In genomic region chr1:85933226-85933625, GRCm38 (mm10) we compare ENCODE assay signal across 10 mouse cellular contexts. TPM values are rescaled to one million over a fixed set of nuclear protein-coding genes. Genes with fewer than 3 reads are reported as not detected.
DNase-seq lines count a peak whose midpoint lies in the region; ATAC-seq and TF ChIP-seq lines count a peak whose summit lies in the region.
"Had no signal": no experiment of that assay in that cellular context is flagged by ENCODE, and none has a peak within 500 bp of the region (broad histone marks: within the 10 kb centered on the region; RNA-seq: fewer than 3 reads in every experiment).

No protein-coding gene starts in this region.

- no peak for DNase-seq in kidney, postnatal 0 days (ENCODE audit: low spot score)
- no peak for DNase-seq in kidney, adult 2 months
- DNase-seq in limb, embryonic 14.5 days (ENCODE audit: low spot score), result no peak
- no peak for DNase-seq in cerebellum, adult 8-10 months
- DNase-seq in ovary, postnatal 10 days (ENCODE audit: low spot score), result no peak
- DNase-seq: cerebellum, adult 9-10 months; kidney, adult 11 months had no signal

- H3K4me2 ChIP-seq in kidney, postnatal 0 days (ENCODE audit: low read length), result peak overlapping the region; percentile 46
- peak overlapping the region; percentile 21; the same call in 1 of the 2 replicates for H3K4me2 ChIP-seq in forebrain, embryonic 12.5 days
- H3K4me2 ChIP-seq in limb, embryonic 14.5 days (replicated peaks; ENCODE audit: low read depth, low read length, severe bottlenecking), result peak overlapping the region; percentile 30
- H3K4me2 ChIP-seq in neural tube, embryonic 15.5 days, result peak overlapping the region; percentile 43

- H3K36me3 ChIP-seq in kidney, postnatal 0 days (ENCODE audit: insufficient read depth, low read length), result no peaks in the 10 kb centered on the region
- no peaks in the 10 kb centered on the region for H3K36me3 ChIP-seq in kidney, adult 2 months (ENCODE audit: control insufficient read depth, insufficient read depth, low read length)
- H3K36me3 ChIP-seq in forebrain, embryonic 12.5 days (replicated peaks), result no peaks in the 10 kb centered on the region
- H3K36me3 ChIP-seq in limb, embryonic 14.5 days (ENCODE audit: control insufficient read depth, insufficient read depth, low read length), result no peaks in the 10 kb centered on the region
- H3K36me3 ChIP-seq in neural tube, embryonic 15.5 days, result no peaks in the 10 kb centered on the region

- no peak for TF ChIP-seq CTCF in kidney, postnatal 0 days (IDR thresholded peaks at IDR 0.05; ENCODE audit: low read depth)
- no peak for TF ChIP-seq CTCF in kidney, adult 2 months (conservative IDR thresholded peaks at IDR 0.05; ENCODE audit: insufficient read depth, insufficient read length, low read depth, low read length)

- H3K9me3 ChIP-seq in kidney, postnatal 0 days (replicated peaks; ENCODE audit: low read length), result no peaks in the 10 kb centered on the region
- H3K9me3 ChIP-seq in forebrain, embryonic 12.5 days, result no peaks in the 10 kb centered on the region
- H3K9me3 ChIP-seq in limb, embryonic 14.5 days (ENCODE audit: control insufficient read depth, low read length), result no peaks in the 10 kb centered on the region
- no peaks in the 10 kb centered on the region for H3K9me3 ChIP-seq in neural tube, embryonic 15.5 days (replicated peaks)

- TF ChIP-seq POLR2A in kidney, adult 2 months (IDR thresholded peaks at IDR 0.05; ENCODE audit: low read depth, low read length), result no peak
- no peak for TF ChIP-seq POLR2A in limb, embryonic 14.5 days (IDR thresholded peaks at IDR 0.05; ENCODE audit: borderline replicate concordance, extremely low read depth, insufficient read depth, insufficient read length)

- H3K27ac ChIP-seq in kidney, postnatal 0 days, result peak overlapping the region; percentile 76
- no peak overlapping the region for H3K27ac ChIP-seq in kidney, adult 2 months (ENCODE audit: insufficient read depth, low read depth, low read length)
- peak overlapping the region; percentile 68 for H3K27ac ChIP-seq in forebrain, embryonic 12.5 days
- H3K27ac ChIP-seq in limb, embryonic 14.5 days (replicated peaks; ENCODE audit: low read depth, low read length), result 0 out of 2 replicates have a peak overlapping the region, but pooled peaks have one; percentile 46
- peak overlapping the region; percentile 64; the same call in 1 of the 2 replicates for H3K27ac ChIP-seq in neural tube, embryonic 15.5 days (replicated peaks)

- H3K27me3 ChIP-seq in kidney, postnatal 0 days (ENCODE audit: insufficient read depth, low read length), result no peaks in the 10 kb centered on the region
- no peaks in the 10 kb centered on the region for H3K27me3 ChIP-seq in kidney, adult 2 months (replicated peaks; ENCODE audit: control insufficient read depth, insufficient read depth, low read length)
- H3K27me3 ChIP-seq in forebrain, embryonic 12.5 days, result no peaks in the 10 kb centered on the region; the same call in 1 of the 2 replicates
- H3K27me3 ChIP-seq in limb, embryonic 14.5 days (ENCODE audit: control insufficient read depth, insufficient read depth, low read length), result no peaks in the 10 kb centered on the region; the same call in 1 of the 2 replicates
- H3K27me3 ChIP-seq in neural tube, embryonic 15.5 days (replicated peaks), result no peaks in the 10 kb centered on the region

- H3K9ac ChIP-seq in kidney, postnatal 0 days (ENCODE audit: low read depth, low read length), result no peak overlapping the region
- no peak overlapping the region for H3K9ac ChIP-seq in forebrain, embryonic 12.5 days
- H3K9ac ChIP-seq in limb, embryonic 14.5 days (ENCODE audit: low read depth, low read length, severe bottlenecking), result no peak overlapping the region
- H3K9ac ChIP-seq in neural tube, embryonic 15.5 days (replicated peaks), result no peak overlapping the region

- no peak overlapping the region for H3K4me3 ChIP-seq in kidney, postnatal 0 days (replicated peaks; ENCODE audit: low read depth, low read length)
- no peak overlapping the region for H3K4me3 ChIP-seq in kidney, adult 2 months (ENCODE audit: insufficient read depth, low read depth, low read length)
- H3K4me3 ChIP-seq in forebrain, embryonic 12.5 days (replicated peaks), result no peak overlapping the region
- no peak overlapping the region for H3K4me3 ChIP-seq in limb, embryonic 14.5 days (replicated peaks; ENCODE audit: low read length)
- H3K4me3 ChIP-seq in neural tube, embryonic 15.5 days (replicated peaks), result no peak overlapping the region

- H3K4me1 ChIP-seq in kidney, postnatal 0 days (replicated peaks; ENCODE audit: insufficient read depth, low read length), result 0 out of 2 replicates have a peak, but pooled peaks cover 15% of the 10 kb centered on the region
- 0 out of 2 replicates have a peak, but pooled peaks cover 3% of the 10 kb centered on the region for H3K4me1 ChIP-seq in kidney, adult 2 months (ENCODE audit: control insufficient read depth, insufficient read depth, low read length)
- peaks cover 40% of the 10 kb centered on the region for H3K4me1 ChIP-seq in forebrain, embryonic 12.5 days
- peaks cover 21% of the 10 kb centered on the region for H3K4me1 ChIP-seq in limb, embryonic 14.5 days (ENCODE audit: control insufficient read depth, insufficient read depth, low read length)
- H3K4me1 ChIP-seq in neural tube, embryonic 15.5 days, result peaks cover 50% of the 10 kb centered on the region

- 4% methylated on average over 7 of the region's 7 CpGs for WGBS in kidney, postnatal 0 days
- WGBS in kidney, adult 2 months, result 13% methylated on average over 7 of the region's 7 CpGs
- WGBS in forebrain, embryonic 12.5 days, result 35% methylated on average over 7 of the region's 7 CpGs
- 27% methylated on average over 7 of the region's 7 CpGs for WGBS in limb, embryonic 14.5 days
- 3% methylated on average over 7 of the region's 7 CpGs for WGBS in neural tube, embryonic 15.5 days

- peak; percentile 60 for ATAC-seq in kidney, postnatal 0 days (replicated peaks; ENCODE audit: low FRiP score, low read depth)
- ATAC-seq in forebrain, embryonic 12.5 days (ENCODE audit: low FRiP score), result 0 out of 2 replicates have a peak, but pooled peaks have one; percentile 7
- 0 out of 2 replicates have a peak, but pooled peaks have one; percentile 7 for ATAC-seq in limb, embryonic 14.5 days (ENCODE audit: low FRiP score, low read depth)
- no peak for ATAC-seq in neural tube, embryonic 15.5 days (ENCODE audit: low FRiP score)
- ATAC-seq in monocyte, adult 5-6 weeks (replicated peaks; ENCODE audit: insufficient number of reproducible peaks, low FRiP score, low TSS enrichment, poor library complexity, severe bottlenecking), result no peak

RNA-seq across cellular contexts. Expression of gene 4933407L21Rik, which starts 4.9 kb away (rescaled TPM):
- 1.3 and 2.0 TPM in 2 replicates for polyA plus RNA-seq in kidney, postnatal 0 days (2015; fragmentation: Nextera tagmentation; extraction: Ambion mirVana)
- 0.06 and 0.12 TPM in 2 replicates for polyA plus RNA-seq in kidney, adult 2 months (2012; rRNA removed)
- polyA plus RNA-seq in forebrain, embryonic 12.5 days (2016; fragmentation: Nextera tagmentation; extraction: Ambion mirVana), result 2.4 and 3.7 TPM in 2 replicates
- polyA plus RNA-seq in limb, embryonic 14.5 days (2012; rRNA removed), result 1.2 and 1.3 TPM in 2 replicates
- polyA plus RNA-seq in limb, embryonic 14.5 days (2014; fragmentation: Nextera tagmentation; extraction: Ambion mirVana), result 0.66 and 0.73 TPM in 2 replicates
- polyA plus RNA-seq in neural tube, embryonic 15.5 days (2015; fragmentation: Nextera tagmentation; extraction: Ambion mirVana), result 6.7 and 6.8 TPM in 2 replicates
- not detected in 3 replicates for total RNA-seq in monocyte, adult 5-6 weeks (2017)

RNA-seq across cellular contexts. Expression of gene Gpr55, which starts 27.6 kb away (rescaled TPM):
- 0.03 TPM in 1 of 2 replicates, not detected in the other for polyA plus RNA-seq in kidney, postnatal 0 days (2015; fragmentation: Nextera tagmentation; extraction: Ambion mirVana)
- 0.03 TPM in 1 of 2 replicates, not detected in the other for polyA plus RNA-seq in kidney, adult 2 months (2012; rRNA removed)
- 0.05 TPM in 1 of 2 replicates, not detected in the other for polyA plus RNA-seq in forebrain, embryonic 12.5 days (2016; fragmentation: Nextera tagmentation; extraction: Ambion mirVana)
- 0.11 and 0.12 TPM in 2 replicates for polyA plus RNA-seq in limb, embryonic 14.5 days (2012; rRNA removed)
- polyA plus RNA-seq in limb, embryonic 14.5 days (2014; fragmentation: Nextera tagmentation; extraction: Ambion mirVana), result not detected in 2 replicates
- 0.10 and 0.19 TPM in 2 replicates for polyA plus RNA-seq in neural tube, embryonic 15.5 days (2015; fragmentation: Nextera tagmentation; extraction: Ambion mirVana)
- total RNA-seq in monocyte, adult 5-6 weeks (2017), result 2.2 to 4.9 TPM (median 4.7 TPM) in 3 replicates

RNA-seq across cellular contexts. Expression of gene Itm2c, which starts 39.1 kb away (rescaled TPM):
- 256 TPM in 2 replicates for polyA plus RNA-seq in kidney, postnatal 0 days (2015; fragmentation: Nextera tagmentation; extraction: Ambion mirVana)
- 166 and 198 TPM in 2 replicates for polyA plus RNA-seq in kidney, adult 2 months (2012; rRNA removed)
- polyA plus RNA-seq in forebrain, embryonic 12.5 days (2016; fragmentation: Nextera tagmentation; extraction: Ambion mirVana), result 116 and 119 TPM in 2 replicates
- 213 and 289 TPM in 2 replicates for polyA plus RNA-seq in limb, embryonic 14.5 days (2012; rRNA removed)
- 181 and 197 TPM in 2 replicates for polyA plus RNA-seq in limb, embryonic 14.5 days (2014; fragmentation: Nextera tagmentation; extraction: Ambion mirVana)
- polyA plus RNA-seq in neural tube, embryonic 15.5 days (2015; fragmentation: Nextera tagmentation; extraction: Ambion mirVana), result 185 and 211 TPM in 2 replicates
- 94.7 to 124 TPM (median 121 TPM) in 3 replicates for total RNA-seq in monocyte, adult 5-6 weeks (2017)

Comparison
In these comparisons a context has a peak if more than half of its experiments do, and no peak if none do; other contexts are left out.
1. ATAC-seq: peak in kidney, postnatal 0 days (single experiment), forebrain, embryonic 12.5 days (single experiment) and limb, embryonic 14.5 days (single experiment); none in neural tube, embryonic 15.5 days (single experiment) and monocyte, adult 5-6 weeks (single experiment).
2. Peak in every context shown above with its lines, with median percentiles within 50 percentile points of each other: H3K4me2 ChIP-seq.